Mouse (Mus musculus): ENCODE results near the gene Sh3gl3.

DNA sequence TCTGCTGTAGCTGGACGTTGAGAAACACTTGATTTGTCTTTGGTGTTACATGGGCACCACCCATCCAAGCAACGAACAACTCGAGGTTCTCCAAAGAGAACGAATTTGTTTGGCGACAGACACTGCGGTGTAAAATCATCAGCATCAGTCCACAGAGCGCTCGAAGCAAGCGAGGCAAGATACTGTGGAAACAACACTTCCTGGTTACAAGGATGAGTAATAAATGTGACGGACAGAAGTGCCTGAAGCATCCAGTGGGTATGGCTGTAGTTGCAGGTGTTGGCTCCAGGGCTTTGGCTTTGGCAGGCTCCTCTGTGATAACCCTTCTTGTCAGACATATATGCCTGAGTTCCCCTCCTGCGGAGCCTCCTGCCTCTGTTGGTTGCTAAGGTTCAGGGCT lies 18.0 kb downstream of the Sh3gl3 start:
- TF ChIP-seq CTCF (IDR thresholded peaks at IDR 0.05; ENCODE audit: borderline replicate concordance, control insufficient read depth, extremely low read depth, insufficient read depth, low read length, poor library complexity) (no peak), POLR2A (IDR thresholded peaks at IDR 0.05; ENCODE audit: control insufficient read depth, extremely low read depth, insufficient read depth, low read length, poor library complexity) (no peak)

All from thymus, adult 2 months (tissue).